Mouse (Mus musculus) adrenal gland, postnatal 14 days (tissue): Measurements from ENCODE around the gene Arhgef7. TPM values are rescaled to one million over a fixed set of nuclear protein-coding genes. Genes with fewer than 3 reads are reported as not detected.
"Not testable (repeated sequence)": the region's sequence is repeated elsewhere in the genome, so short reads cannot be mapped to it uniquely, and the experiment has no call there.

Source experiments
- DNase-seq: peaks from one replicate; pipeline ENCODE4 v3.0.0; 2021; ENCODE audit warnings: mixed read lengths
- total RNA-seq: library from RNA; stranded (reverse); gene quantifications from 2 replicates; pipeline ENCODE4 v1.2.3, GENCODE M21; 2021

The Arhgef7 gene
- total RNA-seq, 1 experiment from 2014 or later = 54.4 TPM

DNA sequence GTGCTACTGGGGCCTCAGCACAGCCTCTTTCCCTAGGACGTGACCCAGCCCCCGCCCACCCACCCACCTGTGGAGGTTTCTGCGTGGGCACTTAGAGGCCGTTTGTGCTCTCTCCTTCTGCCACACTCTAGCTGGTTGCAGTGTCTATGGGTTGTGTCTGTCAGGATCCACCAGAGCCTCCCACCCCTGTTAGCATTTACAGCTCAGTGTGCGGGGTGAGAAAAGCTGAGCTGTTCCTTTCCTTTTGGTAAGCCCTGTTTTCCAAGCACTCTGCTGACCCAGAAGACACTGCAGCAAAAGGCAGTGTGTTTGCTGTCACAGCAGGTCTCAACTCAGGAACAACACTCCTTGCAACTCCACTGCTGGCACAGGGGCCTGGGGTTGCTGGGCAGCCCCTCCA, 106.7 kb downstream of the Arhgef7 start:
- no peak for DNase-seq

GRCm38 (mm10) chr8:11834691-11835090, 107.2 kb downstream of the Arhgef7 start:
- no peak for DNase-seq

DNA sequence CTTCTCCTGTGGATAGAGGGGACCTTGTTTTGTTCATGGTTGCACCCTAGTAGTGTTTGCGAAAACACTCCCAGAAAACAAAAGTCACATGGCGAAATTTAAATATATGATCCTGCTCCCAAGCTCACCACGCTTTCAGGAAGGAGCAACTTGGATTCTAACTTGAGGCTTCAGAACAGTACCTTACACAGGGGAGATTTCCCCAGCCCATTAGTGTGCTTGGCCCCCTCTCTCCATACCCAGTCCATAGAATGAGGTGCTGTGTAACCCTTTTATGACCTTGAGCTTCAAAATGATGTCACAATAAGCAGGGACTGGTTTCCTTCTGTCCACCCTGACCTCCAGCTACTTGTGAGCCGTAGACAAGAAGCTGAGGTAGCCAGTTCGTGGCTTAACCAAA, 112.7 kb downstream of the Arhgef7 start, which contains the start of gene Tex29:
Tex29 (plus strand) TSS at position 301 of the 400 bp plus-strand sequence.
- DNase-seq = no peak

GRCm38 (mm10) chr8:11841571-11841970, 114.0 kb downstream of the Arhgef7 start:
- DNase-seq = peak; percentile 43

DNA sequence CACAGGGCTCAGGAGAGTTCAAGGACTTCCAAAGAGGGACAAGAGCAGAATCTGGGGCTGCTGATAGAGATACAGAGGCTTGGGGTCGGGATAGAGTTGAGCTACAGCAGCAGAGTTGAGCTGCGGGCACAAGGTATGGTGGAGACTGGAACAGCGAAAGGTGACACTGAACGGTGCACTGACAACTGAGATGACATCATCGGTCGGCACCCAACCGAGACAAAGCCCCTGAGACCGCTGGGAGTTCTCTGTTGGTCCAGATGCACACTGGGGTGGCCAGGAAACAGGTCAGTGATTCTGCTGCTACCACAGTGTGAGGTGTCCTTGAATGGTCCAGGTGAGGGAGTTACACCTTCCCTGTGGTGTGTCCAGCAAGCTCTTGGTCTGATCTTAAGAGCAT, 115.2 kb downstream of the Arhgef7 start:
- DNase-seq = no peak

GRCm38 (mm10) chr8:11843677-11844315, 116.3 kb downstream of the Arhgef7 start:
- no peak for DNase-seq

- no peak for DNase-seq
Measured at GRCm38 (mm10) chr8:11844316-11844685, 116.8 kb downstream of the Arhgef7 start.

- DNase-seq = no peak
Measured at GRCm38 (mm10) chr8:11846807-11847206, 119.3 kb downstream of the Arhgef7 start.

DNA sequence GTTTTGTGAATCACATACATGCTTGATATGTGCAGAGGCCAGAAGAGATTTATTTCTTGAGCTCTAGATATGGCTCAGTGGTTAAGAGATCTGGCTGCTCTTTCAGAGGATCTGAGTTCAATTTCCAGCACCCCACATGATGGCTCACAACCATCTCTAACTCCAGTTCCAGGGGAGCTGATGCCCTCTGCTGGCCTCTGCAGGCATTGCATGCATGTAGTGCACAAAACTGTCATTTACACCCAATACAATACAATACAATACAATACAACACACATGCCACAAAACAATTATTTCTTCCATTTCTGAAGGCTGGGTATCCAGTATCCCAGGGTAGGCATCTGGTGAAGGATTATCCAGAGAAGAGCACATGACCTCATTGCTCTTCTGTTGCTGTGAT, 140.3 kb downstream of the Arhgef7 start:
- no peak for DNase-seq

DNA sequence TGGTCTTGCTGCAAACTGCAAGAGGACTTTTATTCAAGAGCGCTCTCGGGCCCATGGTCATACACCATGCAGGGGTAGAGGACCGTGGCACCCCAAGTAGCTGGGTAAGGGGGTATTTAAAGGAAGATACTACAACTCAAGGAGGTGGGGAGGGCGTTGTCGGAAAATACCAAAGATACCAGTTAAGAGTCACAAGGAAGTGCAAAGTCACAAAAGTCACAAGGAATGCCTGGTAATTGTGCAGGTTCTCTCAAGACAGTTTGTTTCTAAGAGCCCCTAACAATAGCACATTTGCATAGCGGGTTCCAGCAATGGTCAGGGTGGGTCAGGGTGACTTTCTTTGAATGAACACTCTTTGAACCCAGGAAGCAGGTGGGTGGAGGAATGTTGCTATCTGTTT, 146.7 kb downstream of the Arhgef7 start:
- DNase-seq = not testable (repeated sequence)

DNA sequence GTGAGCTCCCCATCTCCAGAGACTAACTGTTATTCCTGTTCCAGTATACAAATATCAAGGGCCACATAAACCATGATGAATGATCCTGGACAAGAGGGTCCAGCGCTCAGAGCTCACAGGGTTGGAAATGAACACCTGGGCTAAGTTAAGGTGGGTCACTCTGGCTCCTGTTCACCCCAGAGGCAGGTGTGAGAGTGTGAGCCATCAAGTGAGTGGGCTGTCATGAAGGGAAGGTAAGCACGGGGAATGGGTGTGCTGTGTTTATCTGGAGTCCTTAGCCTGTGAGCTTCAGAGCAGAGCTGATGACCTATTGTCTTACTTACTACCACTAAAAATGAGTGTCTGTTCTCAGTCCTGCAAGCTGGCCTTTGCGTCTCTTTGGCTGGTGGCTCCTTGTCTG, 157.1 kb downstream of the Arhgef7 start:
- DNase-seq = no peak

Other genes with a start within 250 kb of the Arhgef7 start
- gene Rab20, start 249.0 kb upstream of the Arhgef7 start, total RNA-seq = 6.3 and 6.9 TPM in 2 replicates
- 61.8 and 67.6 TPM in 2 replicates for gene Naxd, start 230.2 kb upstream of the Arhgef7 start, total RNA-seq
- gene Cars2, start 176.9 kb upstream of the Arhgef7 start, total RNA-seq = 33.1 and 37.4 TPM in 2 replicates
- gene Ing1, start 172.2 kb upstream of the Arhgef7 start, total RNA-seq = 45.4 and 50.2 TPM in 2 replicates
- 57.2 and 61.8 TPM in 2 replicates for gene Ankrd10, start 92.0 kb upstream of the Arhgef7 start, total RNA-seq
- not detected in 2 replicates for gene 1700016D06Rik, start 26.7 kb upstream of the Arhgef7 start, total RNA-seq
- not detected in 2 replicates for gene Tex29, start 112.8 kb downstream of the Arhgef7 start, total RNA-seq